Mouse (Mus musculus) liver, adult (tissue): ENCODE results near the gene Ap1g1.

Source experiments
- GATA4 ChIP-seq: IDR thresholded peaks from 2 replicates; pipeline ENCODE4 v1.6.1; 2014; ENCODE audit warnings: mild to moderate bottlenecking, low read length; ENCODE audit not compliant: insufficient replicate concordance

Gene Ap1g1

DNA sequence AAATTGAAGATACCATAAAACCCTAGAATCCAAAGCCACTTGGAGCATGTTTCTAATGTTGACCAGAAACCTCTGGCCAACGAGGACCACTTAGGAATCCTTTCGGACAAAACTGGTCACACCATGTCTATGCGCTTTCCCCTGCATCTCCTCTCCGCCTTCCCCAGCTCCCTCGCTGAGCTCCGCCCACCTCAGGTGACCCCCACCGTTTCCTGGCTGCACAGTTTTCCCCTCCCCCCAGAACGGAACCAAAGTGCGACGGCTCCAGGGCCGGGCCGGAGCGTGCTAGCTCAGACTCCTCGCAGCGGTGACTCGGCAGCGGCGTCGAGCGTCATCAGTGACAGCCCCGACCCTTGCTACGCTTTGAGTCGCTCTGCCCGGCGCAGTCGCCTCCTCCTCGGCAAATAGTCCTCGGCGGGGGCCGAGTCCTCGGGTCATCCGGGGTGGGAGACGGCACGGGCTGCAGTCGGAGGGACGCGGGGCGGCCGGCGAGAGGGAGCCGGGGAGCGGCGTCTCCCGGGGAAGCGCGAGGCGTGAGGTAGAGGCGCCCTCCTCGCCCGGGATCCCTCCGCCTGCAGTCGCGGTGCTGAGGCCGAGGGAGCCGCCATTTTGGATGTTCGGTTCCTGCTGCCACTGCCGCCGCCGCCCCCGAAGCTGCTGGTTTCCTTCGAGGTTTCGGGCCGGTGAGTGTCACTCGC is at the start of gene Ap1g1:
TSS of gene Ap1g1 (plus strand) at position 275 of the 698 bp plus-strand sequence.
- peak; percentile 24; the same call in 1 of the 2 replicates for TF ChIP-seq GATA4

DNA sequence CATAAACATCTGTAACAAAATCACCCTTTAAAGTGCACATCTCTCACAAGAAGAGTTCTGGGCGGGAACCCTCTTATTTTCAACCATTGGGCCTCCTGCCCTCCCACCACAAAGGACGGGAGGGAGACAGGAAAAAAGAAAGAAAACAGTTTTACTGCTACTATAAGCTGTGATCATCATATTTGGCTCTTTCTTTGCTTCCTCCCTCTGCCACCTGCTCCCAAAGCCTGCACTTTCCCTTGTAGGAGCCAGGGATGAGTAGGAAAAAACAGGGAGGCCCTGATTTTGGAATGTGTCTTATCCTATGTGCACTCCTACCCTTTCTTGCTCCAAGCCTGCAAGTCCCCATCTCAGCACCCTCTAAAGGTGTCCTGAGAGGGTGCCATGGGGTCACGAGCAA is 47.3 kb upstream of the Ap1g1 start:
- no peak for TF ChIP-seq GATA4

DNA sequence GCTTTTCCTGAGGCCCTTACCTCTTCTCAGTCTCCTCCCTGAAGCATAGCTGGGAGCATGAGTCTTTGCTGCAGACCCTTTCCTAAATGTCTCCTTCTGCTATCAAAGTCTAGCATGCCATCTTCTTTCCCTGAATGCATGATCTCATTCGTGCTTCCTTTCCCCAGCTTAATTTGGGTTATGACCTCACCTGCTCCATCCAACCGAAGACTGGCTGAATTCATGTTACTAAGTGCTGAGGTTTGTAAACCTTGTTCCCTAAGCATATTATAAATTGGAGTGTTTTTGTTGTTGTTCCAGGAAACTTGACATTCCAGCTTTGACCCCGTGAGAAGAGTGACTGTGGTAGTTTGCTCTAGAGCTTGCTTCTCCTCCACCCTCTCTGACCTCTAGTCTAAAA is 44.3 kb upstream of the Ap1g1 start:
- no peak for TF ChIP-seq GATA4

DNA sequence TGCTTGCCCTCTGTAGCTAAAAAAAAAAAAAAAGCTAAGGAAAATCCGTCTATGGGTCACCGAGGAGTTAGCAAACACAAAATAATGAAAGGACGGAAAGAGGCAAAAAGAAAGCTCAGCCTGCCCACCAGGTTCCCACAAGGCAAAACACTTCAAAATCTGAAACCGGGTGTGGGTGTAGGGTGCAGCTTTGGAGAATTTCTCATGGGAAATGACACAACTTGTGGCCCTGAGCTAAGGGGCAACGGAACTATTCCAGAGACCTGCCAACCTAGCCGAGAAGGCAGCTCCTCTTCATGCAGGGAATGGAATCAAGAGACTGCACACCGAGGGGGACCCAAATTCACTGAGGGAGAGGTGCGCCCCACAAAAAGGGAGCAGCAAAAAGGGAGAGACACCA is 41.5 kb upstream of the Ap1g1 start:
- no peak for TF ChIP-seq GATA4

DNA sequence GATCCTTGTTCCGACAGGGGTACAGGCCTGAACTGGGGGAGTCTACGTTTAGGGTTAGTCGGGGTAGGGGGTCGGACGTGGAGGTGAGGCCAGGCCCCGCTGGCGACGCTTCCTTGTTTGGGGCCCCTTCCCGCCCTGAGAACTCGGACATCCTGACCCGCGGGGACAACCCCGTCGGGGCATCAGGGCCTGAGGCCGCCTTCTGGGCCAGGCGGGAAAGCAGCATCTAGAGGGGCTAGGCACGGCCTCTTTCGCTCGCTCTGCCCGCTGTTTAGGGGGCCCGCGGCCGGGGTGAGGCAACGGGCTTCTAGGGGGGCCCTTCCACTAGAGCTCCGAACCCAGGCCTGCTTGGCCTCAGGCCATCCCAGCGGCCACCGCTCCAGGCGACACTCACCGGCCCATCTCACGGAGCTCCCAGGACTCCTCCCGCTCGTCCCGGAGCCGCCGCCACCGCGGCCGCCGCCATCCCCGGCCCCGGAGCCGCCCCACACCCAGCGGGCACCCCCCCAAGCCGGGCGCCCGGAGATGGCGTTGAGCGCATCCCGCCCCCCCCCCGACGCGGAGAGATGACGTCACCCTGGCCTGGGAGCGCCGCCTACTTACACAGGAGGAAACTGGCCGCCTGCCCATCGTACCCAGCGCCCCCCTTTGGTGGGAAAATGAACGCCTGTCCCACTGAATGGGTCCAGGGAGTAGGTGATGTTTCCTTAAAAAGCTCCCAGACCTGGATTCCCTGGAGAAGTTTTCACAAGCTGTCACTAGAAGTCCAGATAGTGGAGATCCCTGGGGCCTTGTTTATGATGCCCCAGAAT is 40.9 kb upstream of the Ap1g1 start, which contains the start of gene Atxn1l:
TSS of gene Atxn1l (minus strand) at position 503 of the 812 bp plus-strand sequence.
- TF ChIP-seq GATA4: peak; percentile 24; the same call in 1 of the 2 replicates

DNA sequence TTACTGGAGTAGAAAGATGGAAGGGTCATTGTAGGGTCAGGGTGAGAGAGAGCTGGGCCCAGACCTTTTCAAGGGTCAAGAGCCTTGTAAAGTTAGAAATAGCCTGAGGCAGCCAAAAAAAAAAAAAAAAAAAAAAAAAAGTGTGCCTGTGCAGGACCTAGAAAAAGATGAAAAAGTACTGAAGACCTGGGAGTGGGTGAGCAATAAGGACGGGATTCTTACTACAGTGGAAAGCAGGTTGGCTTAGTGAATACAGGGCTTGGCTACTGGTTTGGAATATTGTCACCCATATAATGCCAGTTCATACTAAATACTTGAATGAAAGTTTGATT is 40.3 kb upstream of the Ap1g1 start:
- TF ChIP-seq GATA4: no peak

DNA sequence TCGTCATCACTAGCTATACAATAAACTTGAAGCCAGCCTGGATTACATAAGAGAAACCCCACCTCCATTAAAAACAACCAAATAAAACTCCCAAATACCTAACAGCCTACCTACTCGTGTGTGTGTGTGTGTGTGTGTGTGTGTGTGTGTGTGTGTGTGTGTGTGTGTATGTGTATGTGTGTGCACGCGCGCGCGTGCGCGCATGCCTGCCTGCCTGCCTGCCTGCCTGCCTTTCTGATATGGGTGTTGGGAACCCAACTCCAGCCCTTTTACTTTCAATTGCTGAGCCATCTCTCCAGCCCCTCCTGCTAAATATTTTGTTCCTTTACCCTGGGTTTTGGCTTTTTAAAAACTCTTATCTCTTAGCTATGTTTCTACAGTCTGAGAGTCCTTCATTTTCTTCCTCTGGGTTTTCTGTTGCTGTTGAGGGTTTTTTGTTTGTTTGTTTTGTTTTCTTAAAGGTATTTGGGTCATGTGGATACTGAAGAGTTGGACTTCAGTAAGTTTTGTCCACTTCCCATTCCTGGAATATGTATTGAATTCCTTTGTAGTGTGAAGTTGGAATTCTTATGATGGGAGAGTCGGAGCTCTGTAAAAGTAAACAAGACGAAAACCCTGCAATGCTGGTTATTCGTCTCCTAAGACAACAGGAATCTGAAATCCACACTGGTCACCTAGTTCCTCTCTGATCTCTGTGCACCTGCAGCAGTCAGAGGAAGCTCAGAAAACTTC is 30.7 kb upstream of the Ap1g1 start:
- no peak for TF ChIP-seq GATA4

DNA sequence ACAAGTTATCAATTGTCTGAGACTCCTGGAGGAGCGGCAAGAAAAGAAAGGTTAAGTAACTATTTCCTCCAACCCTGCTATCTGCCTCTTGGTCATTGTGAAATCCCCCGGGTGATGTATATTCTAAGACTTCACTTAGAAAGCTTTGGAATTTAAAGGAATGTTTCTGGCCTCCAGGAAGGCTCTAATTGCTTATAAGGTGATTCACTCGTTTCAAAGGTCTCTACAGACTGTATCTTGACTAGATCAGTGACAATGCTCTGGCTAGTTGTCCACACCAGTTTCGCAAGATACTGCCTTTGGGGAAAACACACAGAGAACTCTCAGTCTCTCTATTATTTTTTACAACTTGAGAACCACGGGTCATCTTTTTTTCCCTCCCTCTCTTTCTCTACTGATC is 28.1 kb upstream of the Ap1g1 start:
- TF ChIP-seq GATA4: no peak

DNA sequence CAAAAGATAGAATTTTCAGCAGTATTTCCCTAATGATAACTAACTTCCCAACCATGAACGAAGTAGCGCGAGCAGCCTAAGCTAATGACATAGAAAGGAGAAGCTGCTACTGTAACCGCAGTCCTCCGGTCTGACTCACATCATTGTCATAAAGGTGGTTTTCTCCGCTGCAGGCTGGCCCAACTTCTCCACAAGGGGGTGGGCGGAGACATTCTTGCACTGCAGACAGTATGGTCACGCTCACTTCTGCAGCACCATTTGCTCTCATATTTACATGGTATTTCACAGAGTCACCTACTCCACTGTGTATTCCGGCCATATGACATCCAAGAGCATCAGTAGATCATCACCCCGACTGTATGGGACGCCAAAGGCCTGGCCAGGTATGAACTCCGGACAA is 27.7 kb upstream of the Ap1g1 start:
- no peak for TF ChIP-seq GATA4

DNA sequence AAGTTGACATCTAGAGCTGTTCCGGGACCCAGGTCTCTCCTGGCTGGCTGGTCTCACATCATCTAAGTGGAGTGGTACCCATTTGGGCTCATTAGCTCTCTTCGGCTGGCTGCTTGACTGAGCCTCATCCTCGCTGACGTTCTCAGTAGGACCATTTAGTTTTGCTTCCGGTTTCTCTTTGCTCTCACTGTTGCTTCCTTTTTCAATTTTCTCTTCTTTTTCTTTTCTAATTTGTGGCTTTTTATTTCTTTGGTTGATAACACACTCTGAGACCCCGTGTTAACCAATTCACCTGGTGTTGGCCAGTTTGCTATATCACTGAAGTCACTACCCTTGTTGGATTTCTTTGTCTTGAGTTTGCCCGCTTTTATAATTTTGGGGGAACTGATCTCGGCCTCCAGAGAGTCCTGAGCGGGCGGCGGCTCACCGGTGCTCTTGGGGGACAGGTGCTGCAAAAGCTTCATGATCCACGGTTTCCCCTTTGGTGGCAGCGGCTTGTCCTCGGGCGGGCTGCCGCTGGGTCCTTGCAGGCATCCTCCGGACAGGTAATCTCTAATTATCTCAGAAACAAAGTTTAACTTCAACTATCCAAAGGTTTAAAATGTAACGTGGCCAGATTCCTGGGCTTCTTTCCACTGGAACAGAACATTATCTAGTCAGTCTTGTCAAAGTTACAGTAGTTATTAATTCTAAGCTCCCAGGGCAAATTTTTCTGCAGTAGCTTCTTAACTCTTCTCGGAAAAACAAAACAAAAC is 26.4 kb upstream of the Ap1g1 start:
- TF ChIP-seq GATA4: no peak

DNA sequence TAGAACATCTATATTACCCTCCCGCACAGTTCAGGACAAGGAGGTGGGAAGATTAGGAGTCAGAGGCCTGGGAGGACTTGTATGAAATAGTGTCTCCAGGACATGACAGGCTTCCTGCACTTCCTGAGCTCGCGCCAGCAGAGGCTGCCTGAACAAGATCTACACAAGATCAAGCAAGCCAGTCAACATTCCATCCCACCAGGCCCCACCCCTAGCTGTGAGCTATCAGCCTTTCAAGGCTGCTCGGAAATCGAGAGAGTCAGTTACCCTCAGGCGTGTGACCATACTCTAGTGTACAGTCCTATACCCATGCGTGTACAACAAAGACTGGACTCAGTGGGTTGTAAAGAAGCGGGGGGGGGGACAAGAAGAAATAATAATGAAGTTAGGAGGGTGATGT is 23.7 kb upstream of the Ap1g1 start:
- no peak for TF ChIP-seq GATA4

DNA sequence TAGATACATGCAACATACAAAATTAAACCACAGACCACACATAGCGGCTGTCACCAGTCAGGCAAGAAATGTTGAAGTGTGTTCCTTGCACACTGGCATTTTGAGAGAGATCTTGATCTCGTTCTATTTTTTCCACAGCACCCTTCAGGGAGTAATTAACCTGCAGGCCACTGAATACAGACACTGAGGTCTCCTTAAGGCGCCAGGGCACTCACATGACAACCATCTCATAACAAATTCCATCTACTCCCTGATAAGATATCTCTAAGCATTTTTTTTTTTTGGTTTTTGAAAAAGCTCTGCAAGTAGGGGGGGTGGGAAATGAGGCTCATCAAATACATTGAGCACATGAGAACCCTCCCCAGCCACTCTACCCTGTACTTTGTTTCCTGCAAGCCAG is 21.5 kb upstream of the Ap1g1 start:
- TF ChIP-seq GATA4: no peak

DNA sequence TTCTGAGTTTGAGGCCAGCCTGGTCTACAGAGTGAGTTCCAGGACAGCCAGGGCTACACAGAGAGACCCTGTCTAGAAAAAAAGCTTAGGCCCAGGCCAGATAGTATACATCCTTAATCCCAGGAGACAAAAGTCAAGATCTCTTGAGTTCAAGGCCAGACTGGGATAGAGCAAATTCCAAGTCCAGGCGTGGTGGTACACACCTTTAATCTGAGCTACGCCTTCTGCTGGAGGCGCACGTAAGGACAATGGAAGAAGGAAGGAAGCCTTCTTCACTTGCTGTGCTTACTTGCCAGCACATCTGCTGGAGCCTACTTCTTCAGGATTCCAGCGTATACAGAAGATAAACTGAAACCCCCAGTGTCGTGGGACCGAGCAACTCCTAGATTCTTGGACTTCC is 18.9 kb upstream of the Ap1g1 start:
- TF ChIP-seq GATA4: no peak

DNA sequence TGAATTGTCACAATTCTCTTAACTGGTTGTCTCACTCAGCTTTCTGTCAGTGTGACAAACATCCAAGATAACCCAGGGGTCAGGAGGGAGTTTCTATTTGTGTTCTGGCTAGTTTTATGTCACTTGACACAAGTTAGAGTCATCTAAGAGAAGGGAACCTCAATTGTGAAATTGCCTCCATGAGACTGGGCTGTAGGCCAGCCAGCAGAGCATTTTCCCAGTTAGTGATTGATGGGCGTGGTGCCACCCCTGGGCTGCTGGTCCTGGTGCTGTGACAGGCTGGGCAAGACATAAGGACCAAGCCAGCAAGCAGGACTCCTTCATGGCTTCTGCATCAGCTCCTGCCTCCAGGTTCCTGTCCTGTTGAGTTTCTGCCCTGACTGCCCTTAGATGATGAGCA is 18.1 kb upstream of the Ap1g1 start:
- TF ChIP-seq GATA4: peak; percentile 13; the same call in 1 of the 2 replicates

DNA sequence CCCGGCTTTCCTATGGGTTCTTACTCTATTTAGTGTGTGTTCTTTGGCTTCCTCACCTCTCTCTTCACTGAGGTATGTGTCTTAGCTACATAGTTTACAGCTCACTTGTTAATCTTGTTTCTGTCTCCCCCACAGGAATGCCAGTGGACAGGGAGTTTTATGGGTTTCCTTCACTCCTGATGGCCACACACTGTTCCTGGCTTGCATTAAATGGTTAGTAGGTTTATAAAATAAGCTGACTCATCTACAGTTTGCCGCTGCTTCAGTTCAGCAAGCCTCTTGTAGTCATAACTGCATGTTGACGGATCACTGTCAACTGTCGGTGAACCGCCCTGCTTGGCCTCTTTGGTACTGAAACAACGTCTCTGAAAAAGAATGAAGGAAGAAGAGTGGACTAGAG is 14.3 kb upstream of the Ap1g1 start:
- no peak for TF ChIP-seq GATA4
